Mouse (Mus musculus) limb, embryonic 14.5 days (tissue): Measurements from ENCODE around the gene Ube2k. TPM values are rescaled to one million over a fixed set of nuclear protein-coding genes. Genes with fewer than 3 reads are reported as not detected.
A peak's percentile ranks its signal among the peaks of the same experiment; 100 is the strongest.

Experiments
- ATAC-seq: fragments of 200-750 bp; cut with Nextera tagmentation; 2 replicates; pipeline ENCODE4 v1.8.0; 2017; ENCODE audit warnings: low read depth, moderate number of reproducible peaks, moderate TSS enrichment; ENCODE audit not compliant: low FRiP score
- DNase-seq: peaks from one replicate; pipeline ENCODE4 v3.0.0-alpha.2; 2015; ENCODE audit warnings: low spot score
- H3K27ac ChIP-seq: fragments of 300-500 bp; sonication (generic); replicated peaks from 2 replicates; pipeline ENCODE4 v1.5.1; 2014; ENCODE audit warnings: low read depth, mild to moderate bottlenecking, low read length, moderate library complexity, mixed read lengths
- H3K27me3 ChIP-seq: fragments of 300-500 bp; sonication (generic); 2 replicates; pipeline ENCODE4 v1.6.1; 2014; ENCODE audit warnings: low read length, mixed read lengths; ENCODE audit not compliant: control insufficient read depth, insufficient read depth
- H3K36me3 ChIP-seq: fragments of 300-500 bp; sonication (generic); 2 replicates; pipeline ENCODE4 v1.6.1; 2014; ENCODE audit warnings: mild to moderate bottlenecking, low read length, moderate library complexity, mixed read lengths; ENCODE audit not compliant: control insufficient read depth, insufficient read depth
- H3K4me1 ChIP-seq: fragments of 300-500 bp; sonication (generic); 2 replicates; pipeline ENCODE4 v1.6.1; 2014; ENCODE audit warnings: antibody characterized with exemption, low read length, mixed read lengths; ENCODE audit not compliant: control insufficient read depth, insufficient read depth
- H3K4me2 ChIP-seq: fragments of 300-500 bp; sonication (generic); replicated peaks from 2 replicates; pipeline ENCODE4 v1.6.1; 2014; ENCODE audit warnings: low read depth, mild to moderate bottlenecking, low read length, moderate library complexity; ENCODE audit not compliant: severe bottlenecking
- H3K4me3 ChIP-seq: fragments of 300-500 bp; sonication (generic); replicated peaks from 2 replicates; pipeline ENCODE4 v1.5.1; 2014; ENCODE audit warnings: low read length
- H3K9ac ChIP-seq: fragments of 300-500 bp; sonication (generic); 2 replicates; pipeline ENCODE4 v1.6.1; 2014; ENCODE audit warnings: mild to moderate bottlenecking, low read depth, low read length, moderate library complexity; ENCODE audit not compliant: severe bottlenecking
- H3K9me3 ChIP-seq: fragments of 300-500 bp; sonication (generic); 2 replicates; pipeline ENCODE4 v1.6.1; 2016; ENCODE audit warnings: low read length; ENCODE audit not compliant: control insufficient read depth
- POLR2A ChIP-seq: fragments of 200-500 bp; IDR thresholded peaks from 2 replicates; pipeline ENCODE4 v1.8.0; 2012; ENCODE audit warnings: inconsistent platforms, mild to moderate bottlenecking, moderate library complexity, borderline replicate concordance; ENCODE audit not compliant: insufficient read depth, insufficient read length; ENCODE audit errors: extremely low read depth
- WGBS: fragments of 180-500 bp; shearing (Covaris S2); extraction: QIAGEN DNeasy Blood & Tissue Kit; methylation state at CpG from one replicate; pipeline ENCODE4 v1.1.7; 2014; 5-methylcytosine and 5-hydroxymethylcytosine counted together
- polyA plus RNA-seq, 2 experiments: library from polyadenylated mRNA; depleted of rRNA in 1 of 2; stranded (reverse) in 1 of 2; unstranded in 1 of 2; fragments of >200 nt; fragmentation: Nextera tagmentation in 1 of 2; extraction: Ambion mirVana in 1 of 2; gene quantifications; 2 replicates each; pipeline versions ENCODE4 v1.2.1 to v1.2.3; 2012 to 2014

The Ube2k gene
- polyA plus RNA-seq, 2 experiments = 107 to 134 TPM

GRCm38 (mm10) chr5:65513506-65513905, 23.5 kb upstream of the Ube2k start:
- DNase-seq (peak; percentile 40), ATAC-seq (no peak)
- H3K9me3 ChIP-seq = no peaks in the 10 kb centered on the region
- 56% methylated on average over 3 of the region's 3 CpGs for WGBS
- no peak overlapping the region for H3K9ac ChIP-seq
- H3K4me2 ChIP-seq = no peak overlapping the region
- H3K4me1 ChIP-seq = peaks cover 4% of the 10 kb centered on the region; the same call in 1 of the 2 replicates
- H3K36me3 ChIP-seq = no peaks in the 10 kb centered on the region
- no peak overlapping the region for H3K27ac ChIP-seq
- no peak for TF ChIP-seq POLR2A
- no peaks in the 10 kb centered on the region for H3K27me3 ChIP-seq
- no peak overlapping the region for H3K4me3 ChIP-seq

- Histone ChIP-seq H3K27ac (no peak overlapping the region), H3K4me3 (no peak overlapping the region), H3K27me3 (no peaks in the 10 kb centered on the region), H3K9me3 (no peaks in the 10 kb centered on the region), H3K9ac (no peak overlapping the region), H3K4me2 (no peak overlapping the region), H3K36me3 (no peaks in the 10 kb centered on the region), H3K4me1 (peaks cover 4% of the 10 kb centered on the region; the same call in 1 of the 2 replicates)
- DNase-seq = no peak
- ATAC-seq = no peak
- TF ChIP-seq POLR2A = no peak
- WGBS = 50% methylated on average over 5 of the region's 5 CpGs
These were observed 22.3 kb upstream of the Ube2k start for GRCm38 (mm10) chr5:65514635-65515278.

GRCm38 (mm10) chr5:65521803-65522202, 15.2 kb upstream of the Ube2k start:
- no peak overlapping the region for H3K4me2 ChIP-seq
- ATAC-seq = no peak
- no peaks in the 10 kb centered on the region for H3K36me3 ChIP-seq
- no peak for DNase-seq
- H3K9me3 ChIP-seq = no peaks in the 10 kb centered on the region
- no peaks in the 10 kb centered on the region for H3K27me3 ChIP-seq
- WGBS = 80% methylated on average over 1 of the region's 1 CpGs
- TF ChIP-seq POLR2A = no peak
- 0 out of 2 replicates have a peak, but pooled peaks cover 4% of the 10 kb centered on the region for H3K4me1 ChIP-seq
- no peak overlapping the region for H3K4me3 ChIP-seq
- H3K27ac ChIP-seq = no peak overlapping the region
- H3K9ac ChIP-seq = no peak overlapping the region

GRCm38 (mm10) chr5:65524831-65525230, 12.2 kb upstream of the Ube2k start:
- TF ChIP-seq POLR2A = no peak
- H3K4me2 ChIP-seq = no peak overlapping the region
- H3K27me3 ChIP-seq = no peaks in the 10 kb centered on the region
- ATAC-seq (no peak), DNase-seq (no peak)
- no peak overlapping the region for H3K9ac ChIP-seq
- H3K9me3 ChIP-seq = no peaks in the 10 kb centered on the region
- H3K4me3 ChIP-seq = no peak overlapping the region
- H3K4me1 ChIP-seq = 0 out of 2 replicates have a peak, but pooled peaks cover 4% of the 10 kb centered on the region
- H3K27ac ChIP-seq = no peak overlapping the region
- WGBS = 70% methylated on average over 4 of the region's 4 CpGs
- H3K36me3 ChIP-seq = no peaks in the 10 kb centered on the region

- Histone ChIP-seq H3K27me3 (no peaks in the 10 kb centered on the region), H3K36me3 (no peaks in the 10 kb centered on the region), H3K4me3 (no peak overlapping the region), H3K27ac (no peak overlapping the region), H3K4me1 (0 out of 2 replicates have a peak, but pooled peaks cover 4% of the 10 kb centered on the region), H3K9me3 (no peaks in the 10 kb centered on the region), H3K4me2 (no peak overlapping the region), H3K9ac (no peak overlapping the region)
- DNase-seq (no peak), ATAC-seq (no peak)
- WGBS = 12% methylated on average over 8 of the region's 8 CpGs
- no peak for TF ChIP-seq POLR2A
These were observed 11.2 kb upstream of the Ube2k start for GRCm38 (mm10) chr5:65525674-65526443.
